Mouse (Mus musculus): ENCODE results near the gene Ccdc190.
A peak's percentile ranks its signal among the peaks of the same experiment; 100 is the strongest.

Ccdc190 gene

GRCm38 (mm10) chr1:169928454-169928971 lies at the start of gene Ccdc190:
Gene Ccdc190, plus strand, starts transcription at chr1:169928648.
- DNase-seq = peak; percentile 21

DNA sequence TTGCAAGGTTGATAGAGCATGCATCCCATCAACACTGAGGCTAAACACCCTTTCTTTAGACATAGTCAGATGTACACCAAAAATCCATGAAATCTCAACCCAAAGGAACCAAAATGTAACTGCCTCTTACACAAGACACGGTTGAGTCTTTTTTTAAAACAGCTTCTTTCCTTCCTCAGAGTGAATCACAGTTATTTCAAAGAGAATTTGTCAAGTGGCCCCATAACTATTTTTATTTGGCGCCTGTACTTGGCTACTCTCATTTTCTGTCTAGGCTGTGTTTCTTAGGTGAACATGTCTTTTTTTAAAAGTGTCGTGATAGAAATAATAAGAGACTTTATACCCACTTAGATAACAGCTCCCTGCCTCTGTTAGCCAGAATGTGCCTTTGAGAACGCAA lies 49.4 kb upstream of the Ccdc190 start:
- no peak for DNase-seq

GRCm38 (mm10) chr1:169880181-169880580 lies 48.3 kb upstream of the Ccdc190 start:
- DNase-seq = no peak

- DNase-seq = no peak
Observed at GRCm38 (mm10) chr1:169883081-169883565, 45.3 kb upstream of the Ccdc190 start.

DNA sequence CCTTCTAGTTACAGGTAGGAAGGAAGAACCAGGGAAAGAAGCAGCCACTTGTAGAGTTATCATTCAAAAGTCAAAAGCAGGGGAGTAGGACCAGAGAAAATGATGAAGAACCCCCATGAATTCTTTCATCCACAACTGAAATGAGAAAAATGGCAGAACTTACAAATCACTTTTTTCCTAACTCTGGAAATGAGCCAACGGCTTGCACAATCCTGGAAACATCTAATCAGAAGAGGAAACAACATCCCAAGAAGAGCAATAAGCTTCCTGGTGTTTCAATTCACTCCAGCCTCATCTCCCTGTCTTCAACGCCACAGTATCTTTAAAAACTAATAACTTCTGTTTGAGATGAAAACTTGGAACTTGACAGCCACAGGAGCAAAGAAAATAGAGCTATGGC lies 39.2 kb upstream of the Ccdc190 start:
- DNase-seq = no peak

DNA sequence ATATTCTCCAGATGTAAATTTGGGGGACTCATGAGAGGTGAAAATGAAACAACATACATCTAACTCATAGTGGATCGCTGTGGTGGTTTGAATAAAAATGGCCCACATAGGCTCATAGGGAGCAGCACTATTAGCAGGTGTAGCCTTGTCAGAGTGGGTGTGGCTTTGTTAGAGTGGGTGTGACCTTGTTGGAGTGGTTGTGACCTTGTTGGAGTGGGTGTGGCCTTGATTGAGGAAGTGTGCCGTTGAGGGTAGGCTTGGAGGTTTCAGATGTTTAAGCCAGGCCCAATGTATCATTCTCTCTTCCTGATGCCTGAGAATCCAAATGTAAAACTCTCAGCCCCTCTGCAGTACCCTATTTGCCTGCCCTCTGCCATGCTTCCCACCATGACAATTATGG lies 34.5 kb upstream of the Ccdc190 start:
- no peak for DNase-seq

GRCm38 (mm10) chr1:169895686-169896085 lies 32.8 kb upstream of the Ccdc190 start:
- no peak for DNase-seq

DNA sequence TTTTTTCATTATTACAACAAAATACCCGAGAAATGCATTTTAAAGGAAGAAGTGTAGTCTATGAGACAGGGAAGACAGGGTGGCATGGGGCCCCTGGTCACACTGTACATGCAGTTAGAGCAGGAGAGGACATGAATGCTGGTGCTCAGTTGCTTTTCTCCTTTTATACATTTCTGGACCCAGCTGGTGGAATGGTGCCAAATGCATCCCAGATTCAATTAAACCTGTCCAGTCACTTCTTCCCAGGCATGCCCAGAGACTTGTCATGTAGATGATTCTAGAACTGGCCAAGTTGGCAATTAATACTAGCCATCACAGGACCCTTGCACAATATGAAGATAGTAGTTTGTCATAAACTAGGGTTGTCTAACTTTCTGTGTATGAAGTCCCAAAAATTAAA lies 30.5 kb upstream of the Ccdc190 start:
- no peak for DNase-seq

GRCm38 (mm10) chr1:169898607-169899006 lies 29.8 kb upstream of the Ccdc190 start:
- DNase-seq = no peak

GRCm38 (mm10) chr1:169900771-169901336 lies 27.6 kb upstream of the Ccdc190 start:
- no peak for DNase-seq

GRCm38 (mm10) chr1:169909163-169909562 lies 19.3 kb upstream of the Ccdc190 start:
- no peak for DNase-seq

GRCm38 (mm10) chr1:169909659-169910058 lies 18.8 kb upstream of the Ccdc190 start:
- DNase-seq = no peak

DNA sequence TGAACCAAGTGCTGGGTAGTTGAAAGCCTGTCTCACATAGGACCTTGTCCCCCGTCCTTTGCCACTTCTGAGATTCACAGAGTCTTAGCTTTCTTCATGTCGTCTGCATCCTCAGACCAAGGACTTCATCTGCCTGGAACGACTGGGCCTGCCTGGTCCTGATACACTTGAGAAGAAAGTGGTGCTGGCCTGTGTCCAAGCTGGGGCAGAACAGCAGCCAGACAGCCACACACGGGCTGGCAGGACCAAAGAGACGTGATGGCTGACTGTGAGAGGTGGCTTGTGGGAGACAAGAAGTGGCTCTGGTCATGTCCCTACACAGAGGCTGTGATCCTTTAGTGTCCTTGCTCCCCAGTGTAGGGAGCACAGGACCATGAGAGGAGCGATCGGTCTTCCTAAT lies 17.7 kb upstream of the Ccdc190 start:
- DNase-seq = no peak

DNA sequence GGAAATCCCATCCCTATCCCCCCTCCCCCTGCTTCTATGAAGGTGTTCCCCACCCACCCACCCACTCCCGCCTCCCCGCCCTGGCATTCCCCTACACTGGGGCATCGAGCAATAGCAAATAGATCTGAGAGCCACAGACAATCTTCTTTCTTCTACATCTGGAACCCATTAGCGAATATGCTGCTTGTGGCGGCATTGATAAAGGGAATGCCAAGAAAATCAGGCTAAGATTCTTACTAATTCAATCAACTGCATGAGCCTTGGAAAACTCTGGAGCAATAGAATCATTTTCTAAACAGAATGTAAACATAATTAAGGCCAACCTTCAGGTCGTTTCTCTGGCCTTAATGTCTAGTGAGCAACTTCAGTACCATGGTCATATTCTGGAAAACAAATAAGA lies 16.9 kb upstream of the Ccdc190 start:
- DNase-seq = no peak

DNA sequence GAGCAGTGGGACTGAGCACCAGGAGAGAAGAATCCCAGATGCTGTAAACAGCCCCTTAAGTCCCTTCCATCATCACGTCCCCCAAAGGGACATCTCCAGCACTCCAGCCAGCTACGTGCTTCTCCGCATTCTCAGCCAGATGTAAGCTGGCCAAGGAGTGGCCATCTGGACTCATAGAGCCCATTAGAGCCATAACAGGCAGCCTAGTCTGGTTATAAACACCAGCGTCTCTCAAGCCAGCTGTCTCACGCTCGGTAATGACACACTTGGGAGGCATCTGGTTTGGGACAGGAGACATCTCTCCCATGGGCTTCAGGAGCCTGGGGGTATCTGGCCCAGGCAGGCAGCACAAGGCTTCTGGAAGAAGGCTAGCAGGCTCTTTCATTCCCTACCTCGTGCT lies 11.8 kb upstream of the Ccdc190 start:
- DNase-seq = no peak

- no peak for DNase-seq
Observed at GRCm38 (mm10) chr1:169917115-169917796, 11.2 kb upstream of the Ccdc190 start.

DNA sequence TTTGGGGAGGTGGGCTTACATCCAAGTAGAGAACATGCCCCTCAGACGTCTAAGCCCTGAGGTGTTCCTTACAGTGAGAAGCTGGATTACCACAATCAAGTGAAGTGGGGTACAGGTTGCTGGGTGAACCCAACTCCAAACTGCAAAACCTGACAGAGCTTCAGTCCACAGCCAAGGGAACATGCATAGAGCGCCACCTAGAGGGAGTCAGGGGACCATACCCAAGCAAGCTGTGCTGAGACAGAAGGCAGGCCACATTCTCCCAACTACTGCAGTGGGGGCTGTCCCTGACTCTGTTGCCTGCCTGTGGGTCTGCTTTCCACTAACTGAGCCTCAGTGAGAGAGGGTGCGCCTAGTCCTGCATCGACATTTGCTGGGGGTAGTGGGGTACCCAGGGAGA lies 10.4 kb upstream of the Ccdc190 start:
- DNase-seq = no peak

DNA sequence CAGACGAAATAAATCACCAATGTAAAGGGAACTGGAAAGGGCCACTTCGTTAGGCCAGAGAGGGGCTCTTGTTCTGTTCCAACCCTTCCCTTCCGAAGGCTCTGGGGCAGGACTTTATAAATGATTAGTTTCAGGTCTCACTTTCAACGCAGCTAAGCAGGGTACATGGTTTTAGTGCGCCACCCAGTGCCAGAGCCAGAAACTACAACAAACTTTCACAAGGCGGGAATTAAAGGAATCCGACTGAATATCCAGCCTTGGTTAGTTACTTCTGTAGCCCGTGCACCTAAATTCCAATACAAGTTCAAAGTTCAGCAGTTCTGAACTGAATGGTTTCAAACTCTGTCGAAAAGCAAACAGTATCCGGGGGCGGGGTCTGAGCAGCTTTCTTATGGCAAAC lies 9.2 kb upstream of the Ccdc190 start:
- peak; percentile 58 for DNase-seq

- DNase-seq = peak; percentile 28
Observed at GRCm38 (mm10) chr1:169921710-169922211, 6.7 kb upstream of the Ccdc190 start.

DNA sequence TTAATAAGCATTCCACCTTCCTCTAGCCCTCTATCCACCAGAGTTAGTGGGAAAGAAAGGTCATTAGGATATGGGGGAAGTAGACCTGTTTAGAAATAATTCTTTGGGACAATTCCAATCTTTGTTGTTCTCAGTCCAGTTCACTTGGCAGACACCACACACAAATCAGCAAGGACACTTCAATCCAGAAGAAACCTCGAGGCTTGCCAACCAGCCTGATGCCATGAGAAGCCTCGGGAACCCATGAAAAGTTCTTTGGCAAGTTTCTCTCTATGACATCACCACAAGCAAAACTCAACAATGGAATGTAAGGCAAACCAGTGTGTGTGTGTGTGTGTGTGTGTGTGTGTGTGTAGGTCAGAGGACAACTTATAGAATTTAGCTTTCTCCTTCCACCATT lies 3.9 kb upstream of the Ccdc190 start:
- DNase-seq = no peak

GRCm38 (mm10) chr1:169927753-169928369 lies 587 bp upstream of the Ccdc190 start:
- no peak for DNase-seq

GRCm38 (mm10) chr1:169931698-169932097 lies 3.2 kb downstream of the Ccdc190 start:
- DNase-seq = no peak

- DNase-seq = no peak
Observed at GRCm38 (mm10) chr1:169932122-169932746, 3.8 kb downstream of the Ccdc190 start.
